Mouse (Mus musculus) MEL (cell line): ENCODE data around the gene Srarp. TPM values are rescaled to one million over a fixed set of nuclear protein-coding genes. Genes with fewer than 3 reads are reported as not detected.

ENCODE experiments used
- DNase-seq: peaks from one replicate; pipeline ENCODE4 v3.0.0; 2011; ENCODE audit warnings: low read depth, low spot score
- H3K27ac ChIP-seq: 2 replicates; pipeline ENCODE4 v1.5.1; 2012; ENCODE audit warnings: low read depth, mild to moderate bottlenecking, control low read depth, low read length, moderate library complexity; ENCODE audit not compliant: control insufficient read depth
- H3K27me3 ChIP-seq, 2 experiments: fragments of 150-350 bp in 1 of 2; sonication (generic) in 1 of 2; 2 replicates each; pipeline ENCODE4 v1.6.1; 2012; ENCODE audit warnings: low read length in 2 of 2, mild to moderate bottlenecking in 2 of 2, improper control_type of control experiment in 1 of 2, moderate library complexity in 1 of 2; ENCODE audit not compliant: insufficient read depth in 2 of 2, control insufficient read depth in 1 of 2
- H3K36me3 ChIP-seq, 2 experiments: 2 replicates each; pipeline ENCODE4 v1.6.1; 2012 to 2014; ENCODE audit warnings: low read length in 2 of 2, improper control_type of control experiment in 1 of 2, inconsistent platforms in 1 of 2, mild to moderate bottlenecking in 1 of 2; ENCODE audit not compliant: insufficient read depth in 2 of 2, control insufficient read depth in 1 of 2
- H3K4me1 ChIP-seq, 2 experiments: fragments of 150-350 bp in 1 of 2; sonication (generic) in 1 of 2; 2 replicates each; pipeline ENCODE4 v1.6.1; 2012; ENCODE audit warnings: low read length in 2 of 2, improper control_type of control experiment in 1 of 2, mild to moderate bottlenecking in 1 of 2; ENCODE audit not compliant: insufficient read depth in 2 of 2, control insufficient read depth in 1 of 2
- H3K4me3 ChIP-seq, 2 experiments: fragments of 150-350 bp in 1 of 2; sonication (generic) in 1 of 2; 2 replicates each; pipeline ENCODE4 v1.5.1; 2012; ENCODE audit warnings: low read depth in 2 of 2, low read length in 2 of 2, mild to moderate bottlenecking in 2 of 2, moderate library complexity in 2 of 2, control low read depth in 1 of 2, improper control_type of control experiment in 1 of 2; ENCODE audit not compliant: control insufficient read depth in 1 of 2, insufficient read depth in 1 of 2
- H3K79me2 ChIP-seq: 2 replicates; pipeline ENCODE4 v1.6.1; 2012; ENCODE audit warnings: mild to moderate bottlenecking, low read length, moderate library complexity; ENCODE audit not compliant: control insufficient read depth, poor library complexity, insufficient read depth
- H3K9ac ChIP-seq: 2 replicates; pipeline ENCODE4 v1.6.1; 2012; ENCODE audit warnings: low read depth, mild to moderate bottlenecking, control low read depth, low read length, moderate library complexity; ENCODE audit not compliant: control insufficient read depth, poor library complexity, severe bottlenecking
- H3K9me3 ChIP-seq: fragments of 150-350 bp; sonication (generic); replicated peaks from 2 replicates; pipeline ENCODE4 v1.6.1; 2012; ENCODE audit warnings: mild to moderate bottlenecking, low read length, improper control_type of control experiment, moderate library complexity; ENCODE audit not compliant: insufficient read depth
- BHLHE40 ChIP-seq: IDR thresholded peaks from 2 replicates; pipeline ENCODE4 v1.6.1; 2012; ENCODE audit warnings: low read depth, mild to moderate bottlenecking, inconsistent platforms, low read length, improper control_type of control experiment, borderline replicate concordance
- CHD2 ChIP-seq: IDR thresholded peaks from 2 replicates; pipeline ENCODE4 v1.6.1; 2011; ENCODE audit warnings: low read length, improper control_type of control experiment
- E2F4 ChIP-seq: IDR thresholded peaks from 2 replicates; pipeline ENCODE4 v1.6.1; 2011; ENCODE audit warnings: low read depth, low read length, improper control_type of control experiment, borderline replicate concordance
- GABPA ChIP-seq: IDR thresholded peaks from 2 replicates; pipeline ENCODE4 v1.6.1; 2012; ENCODE audit warnings: low read depth, mild to moderate bottlenecking, inconsistent platforms, low read length, improper control_type of control experiment, moderate library complexity
- GATA1 ChIP-seq: IDR thresholded peaks from 2 replicates; pipeline ENCODE4 v1.6.1; 2011; ENCODE audit warnings: low read depth, low read length, improper control_type of control experiment
- MAX ChIP-seq: IDR thresholded peaks from 2 replicates; pipeline ENCODE4 v1.6.1; 2011; ENCODE audit warnings: low read length, improper control_type of control experiment
- NELFE ChIP-seq: IDR thresholded peaks from 2 replicates; pipeline ENCODE4 v1.6.1; 2011; ENCODE audit warnings: low read depth, low read length, improper control_type of control experiment
- POLR2A ChIP-seq, 2 experiments: IDR thresholded peaks; 2 replicates each; pipeline ENCODE4 v1.6.1; 2011 to 2012; ENCODE audit warnings: low read length in 2 of 2, mild to moderate bottlenecking in 2 of 2, control low read depth in 1 of 2, improper control_type of control experiment in 1 of 2, low read depth in 1 of 2, moderate library complexity in 1 of 2; ENCODE audit not compliant: control insufficient read depth in 1 of 2, insufficient read depth in 1 of 2, poor library complexity in 1 of 2
- RAD21 ChIP-seq: IDR thresholded peaks from 2 replicates; pipeline ENCODE4 v1.6.1; 2011; ENCODE audit warnings: mild to moderate bottlenecking, low read depth, low read length, improper control_type of control experiment
- UBTF ChIP-seq: IDR thresholded peaks from 2 replicates; pipeline ENCODE4 v1.6.1; 2012; ENCODE audit warnings: low read depth, mild to moderate bottlenecking, inconsistent platforms, low read length, improper control_type of control experiment, moderate library complexity, borderline replicate concordance; ENCODE audit not compliant: insufficient read depth
- ZKSCAN1 ChIP-seq: IDR thresholded peaks from 2 replicates; pipeline ENCODE4 v1.6.1; 2012; ENCODE audit warnings: low read depth, mild to moderate bottlenecking, inconsistent platforms, low read length, improper control_type of control experiment, moderate library complexity
- ZMIZ1 ChIP-seq: IDR thresholded peaks from 2 replicates; pipeline ENCODE4 v1.6.1; 2012; ENCODE audit warnings: low read depth, mild to moderate bottlenecking, inconsistent platforms, low read length, improper control_type of control experiment, moderate library complexity
- ZNF384 ChIP-seq: IDR thresholded peaks from 2 replicates; pipeline ENCODE4 v1.6.1; 2012; ENCODE audit warnings: low read depth, mild to moderate bottlenecking, inconsistent platforms, low read length, improper control_type of control experiment
- polyA plus RNA-seq, 2 experiments: library from polyadenylated mRNA; stranded (reverse) in 1 of 2; unstranded in 1 of 2; fragments of >175 nt in 1 of 2; fragments of >200 nt in 1 of 2; gene quantifications; 2 replicates each; pipeline versions ENCODE4 v1.2.1 to v1.2.4; 2012; ENCODE audit warnings: low replicate concordance in 2 of 2, low read depth in 1 of 2; ENCODE audit not compliant: insufficient read length in 2 of 2, insufficient read depth in 1 of 2, missing spikeins in 1 of 2
- total RNA-seq: library from RNA; depleted of rRNA; stranded (reverse); fragments of 300-350 nt; gene quantifications from 2 replicates; pipeline ENCODE4 v1.2.3, GENCODE M21; 2012

The Srarp gene
- total and polyA plus RNA-seq, 3 experiments: not detected

DNA sequence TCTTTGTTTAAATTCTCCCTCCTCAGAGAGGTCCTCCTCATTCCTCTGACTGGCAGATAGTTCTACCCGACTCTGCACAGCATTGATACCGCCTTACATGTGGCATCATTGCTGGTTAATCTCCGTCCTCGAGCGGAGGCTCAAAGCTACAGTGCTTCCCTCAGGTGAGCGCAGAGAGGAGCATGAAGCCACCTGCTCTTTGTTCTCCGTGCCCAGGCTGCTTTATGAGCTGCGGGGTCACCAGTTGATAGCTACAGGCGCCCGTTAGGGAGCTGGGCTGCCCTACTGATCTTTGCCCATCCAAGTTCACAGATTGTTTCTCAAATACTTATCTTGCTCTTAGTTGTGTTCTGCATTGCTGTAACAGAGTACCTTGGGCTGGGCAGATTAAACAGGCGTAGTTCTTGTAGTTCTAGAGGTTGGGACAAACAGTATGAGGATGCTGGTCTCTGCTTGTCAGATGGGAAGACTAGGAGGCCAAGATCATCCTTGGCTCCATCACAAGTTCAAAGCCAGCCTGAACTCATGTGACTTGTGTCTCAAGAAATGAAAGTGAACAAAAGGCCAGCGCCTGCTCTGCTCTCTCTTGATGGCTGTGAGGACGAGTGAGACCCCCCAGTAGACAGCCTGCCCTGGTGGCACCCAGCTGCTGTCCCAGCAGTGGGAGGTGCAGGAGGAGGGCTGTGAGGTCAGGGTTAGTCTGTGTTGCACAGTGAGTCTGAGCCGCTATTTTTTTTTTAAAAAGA, 20.5 kb upstream of the Srarp start:
- no peak overlapping the region for H3K27ac ChIP-seq
- peaks cover 0 to 4% of the 10 kb centered on the region in 2 experiments; a peak in 2 of 4 replicates for H3K4me1 ChIP-seq
- no peak overlapping the region for H3K4me3 ChIP-seq
- H3K36me3 ChIP-seq: peaks cover 1 to 2% of the 10 kb centered on the region in 2 experiments; a peak in 2 of 4 replicates
- H3K9me3 ChIP-seq: no peaks in the 10 kb centered on the region
- no peak overlapping the region for H3K9ac ChIP-seq
- no peaks in the 10 kb centered on the region for H3K27me3 ChIP-seq
- TF ChIP-seq ZNF384: no peak
- no peak for TF ChIP-seq CHD2
- TF ChIP-seq E2F4: no peak
- TF ChIP-seq BHLHE40: no peak
- no peak for TF ChIP-seq POLR2A (IDR thresholded peaks at IDR 0.05; ENCODE audit: control insufficient read depth in 1 of 2, insufficient read depth in 1 of 2, low read depth in 1 of 2, low read length in 2 of 2, poor library complexity in 1 of 2)
- H3K79me2 ChIP-seq: peaks cover 6% of the 10 kb centered on the region; the same call in 1 of the 2 replicates
- DNase-seq: no peak

DNA sequence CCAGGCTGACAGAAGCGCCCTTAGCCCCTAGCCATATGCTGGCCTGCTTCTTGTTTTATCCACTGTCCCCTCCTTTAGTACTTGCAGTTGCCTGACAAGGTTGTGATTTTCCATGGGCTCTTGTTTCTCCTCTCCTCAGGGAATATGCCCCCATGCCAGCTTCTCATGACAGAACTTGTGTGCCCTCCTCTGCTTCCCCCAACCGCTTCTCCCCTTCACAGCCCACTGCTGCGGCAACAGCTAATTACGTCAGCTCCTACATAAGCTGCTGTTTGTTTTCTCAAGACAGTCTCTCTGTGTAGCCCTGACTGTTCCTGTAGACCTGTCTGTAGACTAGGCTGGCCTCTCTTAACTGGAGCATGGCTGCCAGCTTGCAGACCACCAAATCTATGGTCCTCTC, 19.6 kb upstream of the Srarp start:
- Histone ChIP-seq H3K27me3 (no peaks in the 10 kb centered on the region), H3K9me3 (no peaks in the 10 kb centered on the region), H3K79me2 (peaks cover 6% of the 10 kb centered on the region; the same call in 1 of the 2 replicates), H3K27ac (no peak overlapping the region), H3K36me3 (peaks cover 1 to 7% of the 10 kb centered on the region in 2 experiments; a peak in 3 of 4 replicates), H3K4me1 (peaks cover 7% of the 10 kb centered on the region in 2 experiments), H3K9ac (no peak overlapping the region), H3K4me3 (no peak overlapping the region)
- TF ChIP-seq UBTF: no peak
- TF ChIP-seq POLR2A (IDR thresholded peaks at IDR 0.05; ENCODE audit: control insufficient read depth in 1 of 2, insufficient read depth in 1 of 2, low read depth in 1 of 2, low read length in 2 of 2, poor library complexity in 1 of 2): no peak
- TF ChIP-seq GABPA: no peak
- no peak for TF ChIP-seq ZKSCAN1
- no peak for TF ChIP-seq ZNF384
- TF ChIP-seq MAX: no peak
- TF ChIP-seq ZMIZ1: no peak
- TF ChIP-seq RAD21: no peak
- no peak for TF ChIP-seq NELFE
- no peak for TF ChIP-seq BHLHE40
- no peak for TF ChIP-seq E2F4
- no peak for TF ChIP-seq GATA1
- no peak for DNase-seq
